Mouse (Mus musculus) kidney, embryonic 14.5 days (tissue): ENCODE measurements at regions not wholly inside any gene's neighbourhood (a gene's known extent, or its start where the extent isn't known, plus 50 kb on each side); places are given as distances from the start of the nearest gene placed in this dataset.

ENCODE experiments used
- ATAC-seq: fragments of 200-750 bp; cut with Nextera tagmentation; 2 replicates; pipeline ENCODE4 v1.8.0; 2017; ENCODE audit warnings: moderate number of reproducible peaks, mild to moderate bottlenecking, moderate TSS enrichment, moderate library complexity; ENCODE audit not compliant: low FRiP score, low TSS enrichment
- H3K27ac ChIP-seq: fragments of 300-500 bp; sonication (generic); 2 replicates; pipeline ENCODE4 v1.5.1; 2014; ENCODE audit warnings: low read depth, mild to moderate bottlenecking, low read length, moderate library complexity, mixed read lengths
- H3K27me3 ChIP-seq: fragments of 300-500 bp; sonication (generic); 2 replicates; pipeline ENCODE4 v1.6.1; 2014; ENCODE audit warnings: mild to moderate bottlenecking, low read length; ENCODE audit not compliant: control insufficient read depth, insufficient read depth
- H3K36me3 ChIP-seq: fragments of 300-500 bp; sonication (generic); 2 replicates; pipeline ENCODE4 v1.6.1; 2014; ENCODE audit warnings: low read length, mixed read lengths; ENCODE audit not compliant: control insufficient read depth, insufficient read depth
- H3K4me1 ChIP-seq: fragments of 300-500 bp; sonication (generic); 2 replicates; pipeline ENCODE4 v1.6.1; 2014; ENCODE audit warnings: low read length, mixed read lengths; ENCODE audit not compliant: control insufficient read depth, insufficient read depth
- H3K4me2 ChIP-seq: fragments of 300-500 bp; sonication (generic); replicated peaks from 2 replicates; pipeline ENCODE4 v1.6.1; 2014; ENCODE audit warnings: low read depth, mild to moderate bottlenecking, low read length
- H3K4me3 ChIP-seq: fragments of 300-500 bp; sonication (generic); 2 replicates; pipeline ENCODE4 v1.5.1; 2014; ENCODE audit warnings: mild to moderate bottlenecking, low read length
- H3K9ac ChIP-seq: fragments of 300-500 bp; sonication (generic); 2 replicates; pipeline ENCODE4 v1.6.1; 2014; ENCODE audit warnings: low read depth, mild to moderate bottlenecking, low read length, moderate library complexity
- H3K9me3 ChIP-seq: fragments of 300-500 bp; sonication (generic); 2 replicates; pipeline ENCODE4 v1.6.1; 2016; ENCODE audit warnings: low read length; ENCODE audit not compliant: control insufficient read depth
- WGBS: fragments of 180-500 bp; shearing (Covaris S2); extraction: QIAGEN DNeasy Blood & Tissue Kit; methylation state at CpG from one replicate; pipeline ENCODE4 v1.1.7; 2014; 5-methylcytosine and 5-hydroxymethylcytosine counted together

GRCm38 (mm10) chr5:148634919-148635356, 82.3 kb upstream of the Ubl3 start:
- Histone ChIP-seq H3K4me3 (no peak overlapping the region), H3K36me3 (no peaks in the 10 kb centered on the region), H3K4me2 (no peak overlapping the region), H3K27ac (no peak overlapping the region), H3K27me3 (no peaks in the 10 kb centered on the region; the same call in 1 of the 2 replicates), H3K9ac (no peak overlapping the region), H3K9me3 (no peaks in the 10 kb centered on the region), H3K4me1 (no peaks in the 10 kb centered on the region)
- WGBS: 60% methylated on average over 11 of the region's 11 CpGs
- no peak for ATAC-seq

DNA sequence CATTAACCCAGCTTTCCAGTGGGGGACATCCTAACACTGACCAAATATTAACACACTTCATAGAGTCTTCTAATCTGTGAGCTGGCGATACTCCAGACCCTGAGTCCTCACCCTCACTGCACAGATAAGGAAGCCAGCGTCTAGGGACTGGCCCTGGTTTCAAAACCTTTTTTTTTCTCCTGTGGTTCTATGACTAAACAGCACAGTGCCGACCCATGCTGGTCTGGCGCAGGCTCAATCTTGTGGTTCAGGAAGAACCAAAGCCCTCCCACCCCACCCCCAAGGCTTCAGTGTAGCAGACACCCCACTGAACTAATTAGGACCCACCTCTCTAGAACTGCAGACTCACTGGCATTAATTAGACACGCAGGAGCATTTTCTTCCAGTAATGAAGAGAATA, 81.4 kb upstream of the Ubl3 start:
- no peaks in the 10 kb centered on the region for H3K9me3 ChIP-seq
- H3K9ac ChIP-seq: no peak overlapping the region
- H3K36me3 ChIP-seq: no peaks in the 10 kb centered on the region
- WGBS: 63% methylated on average over 5 of the region's 5 CpGs
- no peaks in the 10 kb centered on the region; the same call in 1 of the 2 replicates for H3K27me3 ChIP-seq
- no peak overlapping the region for H3K27ac ChIP-seq
- no peak overlapping the region for H3K4me2 ChIP-seq
- H3K4me1 ChIP-seq: no peaks in the 10 kb centered on the region
- no peak overlapping the region for H3K4me3 ChIP-seq
- ATAC-seq: no peak

GRCm38 (mm10) chr5:148633331-148633730, 80.7 kb upstream of the Ubl3 start:
- Histone ChIP-seq H3K4me1 (no peaks in the 10 kb centered on the region), H3K4me3 (no peak overlapping the region), H3K4me2 (no peak overlapping the region), H3K9me3 (no peaks in the 10 kb centered on the region), H3K36me3 (no peaks in the 10 kb centered on the region), H3K27ac (no peak overlapping the region), H3K27me3 (no peaks in the 10 kb centered on the region; the same call in 1 of the 2 replicates), H3K9ac (no peak overlapping the region)
- 85% methylated on average over 6 of the region's 6 CpGs for WGBS
- ATAC-seq: no peak

DNA sequence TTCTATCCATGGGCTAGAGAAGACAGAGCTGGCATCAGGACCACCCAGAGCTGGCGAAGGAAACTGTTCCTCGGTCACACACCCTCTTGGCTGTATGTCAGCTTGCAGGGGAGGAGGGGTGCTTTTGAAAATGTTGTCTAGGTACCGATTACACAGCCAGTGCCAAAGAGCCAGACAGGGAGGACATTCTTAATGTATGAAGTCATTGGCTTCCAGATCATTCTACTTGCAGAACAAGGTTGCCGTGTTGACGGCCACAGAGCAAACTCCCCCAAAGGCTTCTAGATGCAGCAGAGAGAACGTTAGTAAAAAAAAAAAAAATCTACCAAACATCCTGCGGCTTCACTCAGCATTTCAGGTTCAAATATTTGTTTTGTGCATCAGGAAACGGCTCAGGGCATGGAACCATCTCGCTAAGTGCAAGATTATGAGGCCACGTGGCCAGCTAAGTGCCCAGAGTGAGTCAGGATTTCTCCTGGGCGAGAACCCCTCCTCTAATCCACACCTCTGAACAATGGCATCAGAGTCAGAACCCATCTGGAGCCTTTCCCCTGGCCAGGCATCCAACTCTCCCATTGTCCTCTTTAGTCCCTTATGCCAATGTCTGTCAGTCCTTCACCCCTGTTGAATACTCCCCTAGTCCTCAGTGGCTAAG, 80.1 kb upstream of the Ubl3 start:
- H3K27ac ChIP-seq: no peak overlapping the region
- 48% methylated on average over 11 of the region's 11 CpGs for WGBS
- H3K36me3 ChIP-seq: no peaks in the 10 kb centered on the region
- no peaks in the 10 kb centered on the region for H3K9me3 ChIP-seq
- no peak overlapping the region for H3K4me2 ChIP-seq
- no peak overlapping the region for H3K4me3 ChIP-seq
- H3K4me1 ChIP-seq: no peaks in the 10 kb centered on the region
- H3K9ac ChIP-seq: no peak overlapping the region
- ATAC-seq: no peak
- H3K27me3 ChIP-seq: no peaks in the 10 kb centered on the region

DNA sequence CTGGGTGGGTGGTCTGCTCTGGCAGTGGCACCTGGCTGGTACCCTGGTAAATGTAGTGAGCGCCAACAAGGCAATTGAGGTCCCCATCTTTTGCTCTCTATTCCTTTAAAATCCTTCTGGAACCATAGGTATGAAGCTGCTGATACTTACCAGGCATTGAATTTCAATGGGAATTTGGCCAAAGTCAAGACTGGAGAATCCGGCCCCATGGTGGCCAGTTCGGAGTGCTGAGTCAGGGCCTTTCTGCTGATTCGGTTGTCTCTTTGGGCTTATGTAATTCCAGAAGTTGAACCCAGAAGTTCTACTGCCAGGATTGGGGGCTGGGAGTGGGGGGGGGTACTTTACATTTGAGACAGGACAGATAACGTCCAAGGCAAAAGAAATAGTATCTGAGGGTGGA, 79.0 kb upstream of the Ubl3 start:
- Histone ChIP-seq H3K27me3 (no peaks in the 10 kb centered on the region), H3K36me3 (no peaks in the 10 kb centered on the region), H3K4me3 (no peak overlapping the region), H3K4me2 (no peak overlapping the region), H3K4me1 (no peaks in the 10 kb centered on the region), H3K27ac (no peak overlapping the region), H3K9ac (no peak overlapping the region), H3K9me3 (no peaks in the 10 kb centered on the region)
- no peak for ATAC-seq
- 81% methylated on average over 5 of the region's 5 CpGs for WGBS

DNA sequence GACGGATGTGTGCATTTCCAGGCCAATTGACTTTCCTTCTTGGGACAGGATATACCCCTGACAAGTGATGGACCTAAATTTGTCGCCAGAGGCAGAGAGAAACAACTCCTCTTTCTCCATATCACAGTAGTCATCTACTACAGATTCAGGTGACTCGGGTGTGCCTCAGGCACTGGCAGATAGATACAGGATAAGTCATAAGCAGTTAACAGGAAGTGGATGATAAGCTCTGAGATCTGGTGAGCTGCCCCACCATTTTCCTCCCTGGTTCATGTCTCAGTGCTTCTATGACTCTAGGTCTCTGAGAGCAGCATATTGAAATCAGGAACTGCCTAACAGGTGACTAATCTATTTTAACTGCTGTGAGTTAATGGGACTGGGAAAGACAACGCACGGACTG, 73.4 kb upstream of the Ubl3 start:
- H3K9ac ChIP-seq: no peak overlapping the region
- H3K9me3 ChIP-seq: no peaks in the 10 kb centered on the region

GRCm38 (mm10) chr5:148624649-148625405, 72.2 kb upstream of the Ubl3 start:
- WGBS: 82% methylated on average over 21 of the region's 21 CpGs
- Histone ChIP-seq H3K9me3 (no peaks in the 10 kb centered on the region), H3K4me1 (no peaks in the 10 kb centered on the region), H3K4me3 (no peak overlapping the region), H3K9ac (no peak overlapping the region), H3K27ac (no peak overlapping the region), H3K27me3 (no peaks in the 10 kb centered on the region), H3K36me3 (no peaks in the 10 kb centered on the region), H3K4me2 (no peak overlapping the region)
- no peak for ATAC-seq

More for the DNA sequence above, 73.4 kb upstream of the Ubl3 start:
- ATAC-seq: no peak
- 85% methylated on average over 5 of the region's 5 CpGs for WGBS
- no peaks in the 10 kb centered on the region for H3K4me1 ChIP-seq
- H3K4me3 ChIP-seq: no peak overlapping the region
- H3K27me3 ChIP-seq: no peaks in the 10 kb centered on the region
- H3K4me2 ChIP-seq: no peak overlapping the region
- H3K36me3 ChIP-seq: no peaks in the 10 kb centered on the region
- no peak overlapping the region for H3K27ac ChIP-seq

DNA sequence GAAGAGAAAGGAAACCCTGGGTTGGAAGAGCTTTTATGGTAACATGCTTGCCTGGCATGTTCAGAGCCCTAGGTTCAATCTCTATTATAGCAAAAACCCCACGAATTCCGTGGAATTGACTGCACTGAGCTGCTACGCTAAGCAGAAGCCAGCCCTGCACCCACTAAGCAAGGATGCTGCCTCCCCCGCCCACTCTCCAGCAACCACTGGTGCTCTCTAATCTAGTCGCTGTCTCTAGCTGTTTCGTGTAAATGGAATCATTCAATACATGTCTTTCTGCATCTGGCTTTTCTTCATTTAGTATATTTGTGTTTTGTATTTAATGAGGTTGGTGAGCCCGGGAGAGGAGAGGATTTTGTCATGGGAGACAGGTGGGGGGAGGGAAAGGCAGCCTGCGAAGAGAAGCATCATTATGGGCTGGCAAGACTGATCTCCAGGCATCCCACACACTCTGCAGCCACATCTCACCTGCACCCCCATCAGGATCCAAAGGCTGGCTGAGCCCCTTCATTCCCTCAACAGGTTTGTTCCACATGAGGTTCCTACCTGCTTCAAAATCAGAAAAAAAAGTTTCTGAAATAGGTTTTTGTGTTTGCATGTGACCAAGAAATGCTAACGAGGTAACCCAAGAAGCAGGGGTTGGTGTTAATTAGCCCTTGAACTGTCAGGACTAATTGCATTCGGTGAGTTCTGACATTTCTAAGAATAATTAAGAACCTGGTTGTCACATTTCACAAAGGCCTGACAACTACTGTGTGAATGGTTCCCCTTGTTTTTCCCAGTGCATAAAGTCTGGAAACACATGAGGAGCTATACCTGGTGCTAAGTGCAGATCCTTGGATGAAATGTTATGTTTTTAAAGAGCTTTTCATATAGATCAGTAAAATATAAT, 68.6 kb upstream of the Ubl3 start:
- H3K27ac ChIP-seq: no peak overlapping the region

More for the DNA sequence above, 68.6 kb upstream of the Ubl3 start:
- WGBS: 32% methylated on average over 10 of the region's 10 CpGs
- H3K4me3 ChIP-seq: no peak overlapping the region
- no peaks in the 10 kb centered on the region for H3K9me3 ChIP-seq
- H3K9ac ChIP-seq: no peak overlapping the region
- no peaks in the 10 kb centered on the region for H3K36me3 ChIP-seq
- peaks cover 1% of the 10 kb centered on the region; the same call in 1 of the 2 replicates for H3K4me1 ChIP-seq
- no peak for ATAC-seq
- no peak overlapping the region for H3K4me2 ChIP-seq
- H3K27me3 ChIP-seq: no peaks in the 10 kb centered on the region
